Mouse (Mus musculus) heart, embryonic 10.5 days (tissue): ENCODE results near the gene Kctd20. TPM values are rescaled to one million over a fixed set of nuclear protein-coding genes. Genes with fewer than 3 reads are reported as not detected.
"Not testable (repeated sequence)": the region's sequence is repeated elsewhere in the genome, so short reads cannot be mapped to it uniquely, and the experiment has no call there.

Source experiments
- DNase-seq: peaks from one replicate; pipeline ENCODE4 v3.0.0-alpha.2; 2017; ENCODE audit warnings: low spot score
- H3K27ac ChIP-seq: fragments of 300-500 bp; sonication (generic); 2 replicates; pipeline ENCODE4 v1.5.1; 2016; ENCODE audit warnings: mild to moderate bottlenecking
- H3K27me3 ChIP-seq: fragments of 300-500 bp; sonication (generic); 2 replicates; pipeline ENCODE4 v1.6.1; 2016; ENCODE audit warnings: mild to moderate bottlenecking; ENCODE audit not compliant: poor library complexity, insufficient read depth, severe bottlenecking
- H3K36me3 ChIP-seq: fragments of 300-500 bp; sonication (generic); 2 replicates; pipeline ENCODE4 v1.6.1; 2016; ENCODE audit warnings: mild to moderate bottlenecking, moderate library complexity
- H3K4me1 ChIP-seq: fragments of 300-500 bp; sonication (generic); 2 replicates; pipeline ENCODE4 v1.6.1; 2016; ENCODE audit warnings: mild to moderate bottlenecking
- H3K4me3 ChIP-seq: fragments of 300-500 bp; sonication (generic); 2 replicates; pipeline ENCODE4 v1.5.1; 2016; ENCODE audit warnings: mild to moderate bottlenecking, moderate library complexity
- H3K9me3 ChIP-seq: fragments of 300-500 bp; sonication (generic); 2 replicates; pipeline ENCODE4 v1.6.1; 2016; ENCODE audit warnings: mild to moderate bottlenecking, moderate library complexity
- WGBS: fragments of 180-500 bp; shearing (Covaris S2); methylation state at CpG from one replicate; pipeline ENCODE4 v1.1.7; 2016; 5-methylcytosine and 5-hydroxymethylcytosine counted together
- polyA plus RNA-seq: library from polyadenylated mRNA; unstranded; fragments of >200 nt; fragmentation: Nextera tagmentation; extraction: Ambion mirVana; gene quantifications from 2 replicates; pipeline ENCODE4 v1.2.1, GENCODE M21; 2016

The Kctd20 gene
- polyA plus RNA-seq, 1 experiment from 2014 or later, result 85.4 TPM

DNA sequence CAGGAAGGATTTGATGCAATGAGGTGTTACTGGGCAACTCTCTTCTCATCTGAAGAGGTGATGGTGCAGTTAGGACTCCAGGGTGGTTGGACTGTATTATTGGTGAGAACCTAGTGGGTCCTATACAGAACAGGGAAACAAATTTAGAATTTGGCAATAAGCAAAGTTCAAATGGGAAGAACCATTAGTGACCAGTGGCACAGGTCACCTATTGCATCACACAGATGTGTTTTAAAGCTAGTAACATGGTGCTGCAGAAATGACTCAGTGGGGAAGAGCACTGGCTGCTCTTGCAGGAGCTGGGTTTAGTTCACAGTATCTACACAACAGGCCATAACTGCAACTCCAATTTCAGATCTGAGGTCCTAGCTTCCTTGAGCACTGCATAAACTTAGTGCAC is 18.4 kb downstream of the Kctd20 start:
- peaks cover 99% of the 10 kb centered on the region for H3K36me3 ChIP-seq
- no peak overlapping the region for H3K4me3 ChIP-seq
- H3K27me3 ChIP-seq, result no peaks in the 10 kb centered on the region
- no peaks in the 10 kb centered on the region for H3K9me3 ChIP-seq
- no peaks in the 10 kb centered on the region for H3K4me1 ChIP-seq
- DNase-seq, result no peak
- H3K27ac ChIP-seq, result no peak overlapping the region

DNA sequence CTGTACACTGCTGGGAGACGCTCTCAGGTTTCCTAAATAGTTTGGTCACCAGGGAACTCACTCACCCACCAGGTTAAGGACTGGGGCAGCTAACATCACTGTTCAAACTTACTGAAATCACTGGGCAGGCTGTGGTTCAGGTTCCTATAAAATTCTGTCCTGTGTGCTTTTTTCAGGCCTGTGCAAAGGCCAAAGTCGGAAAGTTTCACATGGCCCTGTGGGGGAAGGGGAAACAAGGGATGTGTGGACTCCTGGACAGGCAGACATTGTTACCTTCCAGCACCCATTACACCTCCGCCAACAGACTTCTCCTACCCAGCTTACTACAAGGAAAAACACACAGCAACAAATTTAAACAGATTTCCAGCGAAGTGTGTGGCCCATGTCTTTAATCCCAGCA is 27.3 kb downstream of the Kctd20 start:
- no peak for DNase-seq
- peaks cover 7% of the 10 kb centered on the region for H3K4me1 ChIP-seq
- peaks cover 87% of the 10 kb centered on the region for H3K36me3 ChIP-seq
- no peak overlapping the region for H3K4me3 ChIP-seq
- H3K27ac ChIP-seq, result no peak overlapping the region
- 94% methylated on average over 4 of the region's 4 CpGs for WGBS
- no peaks in the 10 kb centered on the region for H3K27me3 ChIP-seq
- H3K9me3 ChIP-seq, result no peaks in the 10 kb centered on the region

DNA sequence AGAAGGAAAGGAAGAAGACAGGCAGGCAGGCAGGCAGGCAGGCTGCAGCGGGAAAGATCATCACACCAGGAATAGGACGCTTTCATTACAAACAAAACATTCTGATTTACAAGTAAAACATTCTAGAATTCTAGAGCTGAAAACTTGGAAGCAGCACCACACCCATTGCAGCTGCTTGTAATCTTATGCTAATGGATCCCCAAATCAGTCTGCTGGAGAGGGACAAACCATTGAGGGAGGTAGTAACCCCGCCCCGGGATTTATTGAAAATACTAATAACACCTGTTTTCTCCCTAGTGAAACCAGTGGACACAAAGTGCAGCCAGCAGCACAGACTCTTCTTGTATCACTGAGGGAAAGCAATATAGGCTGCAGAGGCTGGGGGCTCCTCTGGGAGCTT is 29.3 kb downstream of the Kctd20 start:
- no peaks in the 10 kb centered on the region for H3K27me3 ChIP-seq
- H3K4me3 ChIP-seq, result no peak overlapping the region
- H3K36me3 ChIP-seq, result peaks cover 85% of the 10 kb centered on the region
- peaks cover 7% of the 10 kb centered on the region for H3K4me1 ChIP-seq
- no peak for DNase-seq
- H3K27ac ChIP-seq, result no peak overlapping the region
- no peaks in the 10 kb centered on the region for H3K9me3 ChIP-seq
- WGBS, result 77% methylated on average over 4 of the region's 4 CpGs

DNA sequence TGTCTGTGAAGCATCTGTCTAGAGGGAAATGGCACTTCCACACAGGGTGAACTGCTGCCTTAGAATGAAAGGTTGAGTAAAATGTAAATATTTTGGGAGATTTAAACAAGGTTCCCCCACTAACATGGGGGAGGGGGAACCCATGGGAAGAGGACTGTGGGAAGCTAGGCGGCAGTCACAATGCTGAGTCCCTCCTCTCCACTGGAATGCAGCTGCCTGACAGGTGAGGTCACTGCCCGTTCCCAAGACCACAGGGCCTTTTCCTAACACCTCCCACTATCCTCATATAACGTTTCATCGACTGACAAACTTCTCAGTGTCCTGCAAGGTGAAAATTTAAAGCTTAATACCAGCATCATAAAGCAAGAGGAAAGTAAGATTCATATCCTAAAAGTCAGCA is 30.8 kb downstream of the Kctd20 start:
- DNase-seq, result no peak
- peaks cover 7% of the 10 kb centered on the region for H3K4me1 ChIP-seq
- no peaks in the 10 kb centered on the region for H3K9me3 ChIP-seq
- H3K4me3 ChIP-seq, result no peak overlapping the region
- peak overlapping the region; percentile 31; the same call in 1 of the 2 replicates for H3K27ac ChIP-seq
- H3K36me3 ChIP-seq, result peaks cover 86% of the 10 kb centered on the region
- 18% methylated on average over 4 of the region's 4 CpGs for WGBS
- H3K27me3 ChIP-seq, result no peaks in the 10 kb centered on the region

DNA sequence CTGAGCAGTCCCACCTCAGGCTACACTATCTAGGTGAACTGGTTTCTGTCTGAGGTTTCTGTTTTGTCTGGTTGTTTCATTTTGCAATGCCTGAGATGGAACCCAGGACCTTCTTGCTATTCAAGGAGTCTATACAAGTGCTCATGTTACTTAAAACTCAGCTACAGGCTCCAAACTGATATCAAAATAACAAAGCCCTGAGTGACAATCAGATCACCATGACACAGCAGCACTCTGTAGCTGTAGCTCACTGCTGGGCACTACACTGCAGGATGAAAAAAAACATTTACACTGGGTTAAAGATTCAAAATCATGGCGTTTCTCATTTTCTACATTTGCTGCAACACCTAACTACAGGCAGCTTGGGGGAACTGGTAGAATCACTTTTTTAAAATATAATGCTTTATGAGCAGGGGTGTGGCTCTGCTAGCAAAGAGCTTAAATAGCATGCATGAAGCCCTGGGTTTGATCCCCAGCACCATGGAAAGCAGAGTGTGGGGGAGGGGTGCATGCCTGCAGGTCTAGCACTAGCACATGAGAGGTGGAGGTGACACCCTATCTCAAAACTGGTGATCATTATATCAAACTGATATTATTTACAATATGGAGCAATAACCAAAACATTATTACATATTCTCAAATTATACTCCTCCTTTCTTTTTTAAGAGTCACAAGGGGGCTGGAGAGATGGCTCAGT is 33.1 kb downstream of the Kctd20 start:
- Histone ChIP-seq H3K4me3 (no peak overlapping the region), H3K27me3 (no peaks in the 10 kb centered on the region), H3K27ac (no peak overlapping the region), H3K4me1 (peaks cover 7% of the 10 kb centered on the region), H3K36me3 (peaks cover 88% of the 10 kb centered on the region), H3K9me3 (no peaks in the 10 kb centered on the region)
- DNase-seq, result no peak
- WGBS, result 80% methylated on average over 1 of the region's 1 CpGs

DNA sequence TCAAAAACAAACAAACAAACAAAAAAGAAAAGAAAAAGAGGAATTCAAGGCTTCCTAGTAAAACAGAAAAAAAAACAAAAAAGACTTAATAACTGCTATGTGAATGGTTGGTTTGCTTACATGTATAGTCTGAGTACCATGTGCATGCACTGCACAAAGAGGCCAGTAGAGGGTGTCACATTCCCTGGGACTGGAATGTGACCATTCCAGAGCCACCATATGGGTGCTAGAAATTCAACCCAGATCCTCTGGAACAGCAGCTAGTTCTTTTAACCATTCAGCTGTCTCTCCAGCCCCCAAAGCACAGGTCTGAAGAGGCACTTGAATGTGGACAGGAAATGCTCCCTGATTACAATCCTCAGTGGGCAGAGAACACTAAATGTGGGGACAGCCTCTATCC is 35.1 kb downstream of the Kctd20 start:
- H3K9me3 ChIP-seq, result no peaks in the 10 kb centered on the region
- DNase-seq, result no peak
- peaks cover 92% of the 10 kb centered on the region for H3K36me3 ChIP-seq
- no peaks in the 10 kb centered on the region for H3K27me3 ChIP-seq
- peaks cover 7% of the 10 kb centered on the region for H3K4me1 ChIP-seq
- no peak overlapping the region for H3K27ac ChIP-seq
- H3K4me3 ChIP-seq, result no peak overlapping the region

DNA sequence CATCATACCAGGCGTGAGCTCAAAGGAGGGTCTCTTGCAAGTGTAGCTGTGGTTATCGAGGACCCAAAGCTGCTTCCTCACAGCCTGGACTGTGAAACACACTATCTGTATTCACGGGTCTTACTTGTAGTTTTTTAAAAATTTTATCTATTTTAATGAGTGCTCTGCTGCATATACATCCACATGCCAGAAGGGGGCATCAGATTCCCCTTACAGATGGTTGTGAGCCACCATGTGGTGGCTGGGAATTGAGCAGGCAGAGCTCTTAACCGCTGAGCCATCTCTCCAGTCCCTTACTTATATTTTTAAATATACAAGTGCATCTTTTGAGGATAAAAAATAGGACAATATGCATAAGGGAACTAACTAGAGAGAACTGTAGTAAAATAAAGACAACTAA is 36.0 kb downstream of the Kctd20 start:
- H3K27me3 ChIP-seq, result no peaks in the 10 kb centered on the region
- H3K9me3 ChIP-seq, result no peaks in the 10 kb centered on the region
- WGBS, result 66% methylated on average over 4 of the region's 4 CpGs
- DNase-seq, result no peak
- H3K36me3 ChIP-seq, result peaks cover 88% of the 10 kb centered on the region
- no peak overlapping the region for H3K4me3 ChIP-seq
- no peak overlapping the region for H3K27ac ChIP-seq
- H3K4me1 ChIP-seq, result peaks cover 5% of the 10 kb centered on the region

DNA sequence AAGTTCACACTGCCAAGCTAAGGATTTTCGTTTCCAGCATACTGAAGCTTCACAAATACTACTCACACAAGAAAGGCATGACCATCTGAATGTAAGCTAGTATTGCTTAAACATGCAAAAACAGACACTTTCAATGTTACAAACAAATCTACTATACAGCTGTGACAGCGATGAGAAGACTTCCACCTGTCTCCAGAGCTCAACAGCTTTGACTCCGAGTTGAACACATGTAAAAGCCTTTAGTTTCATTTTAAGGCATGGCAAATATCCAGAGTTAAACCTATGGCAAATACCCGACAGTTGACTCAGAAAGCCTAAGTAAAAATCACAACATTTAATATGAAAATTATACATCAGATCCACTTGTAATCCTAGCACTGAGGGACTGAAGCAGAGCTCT is 36.5 kb downstream of the Kctd20 start:
- Histone ChIP-seq H3K4me1 (no peaks in the 10 kb centered on the region), H3K9me3 (no peaks in the 10 kb centered on the region), H3K4me3 (no peak overlapping the region), H3K27me3 (no peaks in the 10 kb centered on the region), H3K36me3 (peaks cover 86% of the 10 kb centered on the region), H3K27ac (no peak overlapping the region)
- 88% methylated on average over 4 of the region's 4 CpGs for WGBS
- DNase-seq, result no peak

DNA sequence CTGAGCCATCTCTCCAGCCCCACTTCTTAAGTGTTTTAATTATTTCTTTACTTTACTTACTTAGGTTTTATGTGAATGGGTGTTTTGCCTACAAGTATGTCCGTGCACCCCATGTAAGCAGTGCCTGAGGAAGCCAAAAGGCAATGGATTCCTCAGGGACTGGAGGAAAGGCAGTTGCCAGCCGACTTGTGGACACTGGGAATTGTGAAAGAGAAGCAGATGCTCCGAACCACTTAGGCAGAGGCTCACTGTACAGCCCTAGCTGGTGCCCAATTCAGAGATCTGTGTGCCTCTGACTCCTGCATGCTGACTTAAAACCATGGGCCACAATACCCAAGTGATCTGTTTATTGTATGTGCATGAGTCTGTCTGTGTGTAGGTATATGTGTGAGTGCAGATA is 37.2 kb downstream of the Kctd20 start:
- 85% methylated on average over 3 of the region's 3 CpGs for WGBS

DNA sequence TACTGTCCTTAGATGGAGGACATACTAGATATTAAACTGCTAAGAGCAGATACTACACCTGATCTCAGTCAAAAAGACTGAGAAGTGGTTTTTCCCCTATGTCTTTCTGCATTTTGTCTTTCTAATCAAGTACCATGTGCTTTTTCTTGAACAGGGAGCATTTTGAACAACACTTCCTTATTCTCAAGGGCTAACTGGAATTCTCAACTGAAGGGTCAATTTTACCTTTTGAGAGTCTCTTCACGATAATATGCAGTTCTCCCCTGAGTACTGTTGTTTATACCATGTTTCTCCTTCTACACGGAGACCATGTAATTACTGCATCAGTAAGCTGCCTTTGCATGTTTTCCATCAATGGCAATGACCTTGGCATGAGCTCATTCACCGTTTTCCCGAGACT is 38.3 kb downstream of the Kctd20 start:
- H3K27me3 ChIP-seq, result no peaks in the 10 kb centered on the region
- no peak overlapping the region for H3K4me3 ChIP-seq
- no peak overlapping the region for H3K27ac ChIP-seq
- DNase-seq, result no peak
- no peaks in the 10 kb centered on the region for H3K9me3 ChIP-seq
- peaks cover 83% of the 10 kb centered on the region for H3K36me3 ChIP-seq
- no peaks in the 10 kb centered on the region for H3K4me1 ChIP-seq
- 49% methylated on average over 4 of the region's 4 CpGs for WGBS

More for the DNA sequence above, 37.2 kb downstream of the Kctd20 start:
- Histone ChIP-seq H3K27ac (no peak overlapping the region), H3K9me3 (no peaks in the 10 kb centered on the region), H3K36me3 (peaks cover 85% of the 10 kb centered on the region), H3K4me3 (no peak overlapping the region), H3K27me3 (no peaks in the 10 kb centered on the region), H3K4me1 (no peaks in the 10 kb centered on the region)
- no peak for DNase-seq

DNA sequence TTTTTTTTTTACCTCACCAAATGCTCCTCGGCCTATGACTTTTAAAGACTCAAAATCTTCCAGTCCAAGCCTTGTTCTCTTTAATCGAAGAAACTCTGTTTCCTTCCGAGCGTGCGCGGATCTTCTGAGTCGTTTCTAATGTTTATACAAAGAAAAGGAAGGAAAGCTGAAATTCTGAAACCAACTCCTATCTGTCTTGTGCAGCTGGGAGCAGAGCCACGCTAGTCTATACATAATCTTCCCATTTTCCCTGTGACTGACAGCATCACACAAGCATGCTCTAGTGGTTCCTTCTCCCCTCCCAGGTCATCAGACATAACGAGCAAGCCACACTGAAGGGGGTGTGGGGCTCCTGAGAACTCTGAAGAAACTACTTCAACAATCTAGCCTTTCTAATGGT is 39.5 kb downstream of the Kctd20 start:
- WGBS, result 77% methylated on average over 9 of the region's 9 CpGs
- Histone ChIP-seq H3K27ac (no peak overlapping the region), H3K4me3 (no peak overlapping the region), H3K9me3 (no peaks in the 10 kb centered on the region), H3K27me3 (no peaks in the 10 kb centered on the region), H3K4me1 (no peaks in the 10 kb centered on the region), H3K36me3 (peaks cover 82% of the 10 kb centered on the region)
- DNase-seq, result no peak

DNA sequence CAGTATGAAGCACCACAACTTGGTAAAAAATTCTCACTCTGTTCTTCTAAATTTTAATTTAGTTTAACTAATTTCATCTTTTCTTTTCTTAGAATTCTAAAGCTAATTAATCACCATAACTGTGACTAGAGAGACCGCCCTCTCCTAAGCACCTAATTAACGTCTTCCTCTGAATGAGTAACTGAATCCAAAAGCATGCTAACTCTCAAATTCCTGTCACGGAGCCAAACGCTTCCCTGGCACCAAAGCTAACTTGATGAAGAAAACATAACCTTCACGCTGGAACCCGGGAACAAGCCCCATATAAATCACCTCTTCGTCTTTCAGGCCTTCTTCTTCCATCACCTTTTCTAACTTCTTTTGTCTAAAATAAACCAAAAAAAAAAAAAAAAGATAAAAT is 40.4 kb downstream of the Kctd20 start:
- Histone ChIP-seq H3K27me3 (no peaks in the 10 kb centered on the region), H3K4me1 (no peaks in the 10 kb centered on the region), H3K27ac (no peak overlapping the region), H3K4me3 (no peak overlapping the region), H3K36me3 (peaks cover 82% of the 10 kb centered on the region), H3K9me3 (no peaks in the 10 kb centered on the region)
- 89% methylated on average over 7 of the region's 7 CpGs for WGBS
- no peak for DNase-seq

DNA sequence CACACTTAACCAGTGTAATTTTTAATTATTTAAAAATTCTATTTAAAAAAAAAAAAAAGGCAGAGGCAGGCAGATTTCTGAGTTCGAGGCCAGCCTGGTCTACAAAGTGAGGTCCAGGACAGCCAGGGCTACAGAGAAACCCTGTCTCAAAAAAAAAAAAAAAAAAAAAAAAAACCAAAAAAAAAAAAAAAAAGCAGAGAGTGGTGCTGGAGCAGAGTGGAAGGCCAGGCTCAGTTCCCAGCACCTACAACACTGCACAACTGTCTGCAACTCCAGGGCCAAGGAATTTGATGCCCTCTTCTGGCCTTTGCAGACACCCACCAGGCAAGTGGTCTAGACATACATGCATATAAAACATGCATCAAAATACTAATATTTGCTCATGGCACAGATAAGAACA is 41.3 kb downstream of the Kctd20 start:
- H3K36me3 ChIP-seq, result peaks cover 82% of the 10 kb centered on the region
- H3K9me3 ChIP-seq, H3K4me1 ChIP-seq, DNase-seq, H3K27me3 ChIP-seq, H3K27ac ChIP-seq, H3K4me3 ChIP-seq: not testable (repeated sequence)
- WGBS, result 93% methylated on average over 1 of the region's 1 CpGs

DNA sequence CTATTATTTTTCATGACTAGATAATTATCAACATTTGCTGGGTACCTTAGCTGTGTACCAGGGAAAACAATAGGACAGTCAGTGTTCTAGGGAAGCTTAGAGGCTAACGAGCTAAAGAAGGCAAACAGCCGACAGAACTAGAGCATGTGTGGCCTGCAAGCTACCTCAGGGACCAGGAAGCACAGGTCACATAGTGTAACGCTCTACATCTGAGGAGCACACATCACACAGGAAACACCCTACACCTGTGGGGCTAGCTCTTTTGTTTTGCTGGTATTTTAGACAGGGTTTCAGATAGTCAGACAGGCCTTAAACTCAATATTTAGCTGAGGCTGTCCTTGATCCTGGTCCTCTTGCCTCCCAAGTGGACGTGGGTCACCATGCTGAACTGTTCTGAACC is 42.9 kb downstream of the Kctd20 start:
- DNase-seq, result no peak
- no peaks in the 10 kb centered on the region for H3K27me3 ChIP-seq
- 93% methylated on average over 4 of the region's 4 CpGs for WGBS
- no peaks in the 10 kb centered on the region for H3K4me1 ChIP-seq
- no peak overlapping the region for H3K4me3 ChIP-seq
- H3K36me3 ChIP-seq, result peaks cover 84% of the 10 kb centered on the region
- H3K27ac ChIP-seq, result no peak overlapping the region
- no peaks in the 10 kb centered on the region for H3K9me3 ChIP-seq
